Mouse (Mus musculus) T-helper 1 cell (primary cell): ENCODE measurements around the gene Rtn4rl1.

Source experiments
- in situ Hi-C: fragments of 300-600 bp; cut with MboI, MseI; formaldehyde crosslinking; loops from one replicate; pipeline ENCODE4 v1.15.1; 2025; ENCODE audit warnings: high pct_unique_total_duplicates

The Rtn4rl1 gene

DNA sequence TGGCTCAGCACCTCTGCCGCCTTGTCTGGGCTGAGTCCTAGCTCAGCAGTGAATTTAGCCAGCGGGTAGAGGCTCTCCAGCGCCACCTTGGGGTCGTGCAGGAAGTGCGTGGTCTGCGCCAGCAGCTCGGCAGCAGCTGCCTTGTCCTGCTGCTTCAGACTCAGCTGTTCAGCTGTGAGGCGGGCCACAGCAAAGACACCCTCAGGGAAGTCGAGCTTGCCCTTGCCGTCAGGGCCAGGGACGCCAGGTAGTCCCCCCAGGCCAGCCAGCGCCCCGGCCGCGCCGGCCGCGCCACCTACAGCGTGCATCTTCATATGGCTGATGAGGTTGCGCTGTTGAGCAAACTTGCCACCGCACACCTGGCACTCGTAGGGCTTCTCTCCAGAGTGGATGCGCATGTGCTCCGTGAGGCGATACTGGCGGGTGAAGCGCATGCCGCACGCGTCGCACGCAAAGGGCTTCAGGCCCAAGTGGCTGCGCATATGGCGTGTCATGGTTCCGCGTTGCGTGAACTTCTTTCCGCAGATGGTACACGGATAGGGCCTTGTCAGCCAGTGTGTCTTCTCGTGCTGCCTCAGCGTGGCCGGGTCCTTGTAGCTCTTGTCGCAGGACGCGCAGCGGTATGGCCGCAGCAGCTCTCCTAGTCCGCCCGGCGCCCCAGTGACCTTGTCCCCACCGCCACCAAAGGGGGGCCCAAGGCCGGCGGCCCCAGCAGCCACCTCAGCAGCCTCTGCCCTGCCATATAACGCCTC is 28.0 kb upstream of the Rtn4rl1 start:
- in situ Hi-C loops: no loop called here

DNA sequence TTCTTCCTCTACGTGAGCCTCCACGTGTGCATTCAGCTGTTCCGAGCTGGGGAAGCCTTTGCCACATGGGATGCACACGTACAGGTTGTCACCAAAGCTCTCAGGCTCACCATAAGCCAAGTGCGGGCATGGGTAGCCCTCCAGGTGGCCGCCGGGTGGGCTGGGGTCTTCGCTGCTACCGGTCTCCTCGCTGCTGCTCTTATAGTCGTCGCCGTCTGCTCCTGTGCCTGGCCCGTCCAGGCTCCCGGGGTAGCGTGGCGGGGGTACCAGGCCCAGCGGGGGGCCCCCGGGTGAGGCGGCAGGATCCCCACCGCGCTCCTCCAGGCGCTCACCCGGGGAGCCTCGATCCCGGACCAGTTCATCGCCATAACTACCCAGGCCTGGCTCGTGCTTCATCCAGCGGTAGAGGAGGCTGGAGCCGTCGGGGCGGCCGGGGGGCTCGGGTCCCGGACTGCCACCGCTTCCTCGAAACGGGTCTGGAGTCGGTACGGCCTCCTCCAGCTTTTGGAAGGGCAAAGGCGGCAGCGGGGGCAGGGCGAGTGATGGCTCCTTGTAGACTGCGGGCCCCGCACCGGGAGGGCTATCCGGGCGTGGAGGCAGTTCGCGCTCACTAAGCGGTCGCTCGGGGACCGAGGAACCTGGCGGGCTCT is 27.3 kb upstream of the Rtn4rl1 start:
- in situ Hi-C loops: no loop called here

DNA sequence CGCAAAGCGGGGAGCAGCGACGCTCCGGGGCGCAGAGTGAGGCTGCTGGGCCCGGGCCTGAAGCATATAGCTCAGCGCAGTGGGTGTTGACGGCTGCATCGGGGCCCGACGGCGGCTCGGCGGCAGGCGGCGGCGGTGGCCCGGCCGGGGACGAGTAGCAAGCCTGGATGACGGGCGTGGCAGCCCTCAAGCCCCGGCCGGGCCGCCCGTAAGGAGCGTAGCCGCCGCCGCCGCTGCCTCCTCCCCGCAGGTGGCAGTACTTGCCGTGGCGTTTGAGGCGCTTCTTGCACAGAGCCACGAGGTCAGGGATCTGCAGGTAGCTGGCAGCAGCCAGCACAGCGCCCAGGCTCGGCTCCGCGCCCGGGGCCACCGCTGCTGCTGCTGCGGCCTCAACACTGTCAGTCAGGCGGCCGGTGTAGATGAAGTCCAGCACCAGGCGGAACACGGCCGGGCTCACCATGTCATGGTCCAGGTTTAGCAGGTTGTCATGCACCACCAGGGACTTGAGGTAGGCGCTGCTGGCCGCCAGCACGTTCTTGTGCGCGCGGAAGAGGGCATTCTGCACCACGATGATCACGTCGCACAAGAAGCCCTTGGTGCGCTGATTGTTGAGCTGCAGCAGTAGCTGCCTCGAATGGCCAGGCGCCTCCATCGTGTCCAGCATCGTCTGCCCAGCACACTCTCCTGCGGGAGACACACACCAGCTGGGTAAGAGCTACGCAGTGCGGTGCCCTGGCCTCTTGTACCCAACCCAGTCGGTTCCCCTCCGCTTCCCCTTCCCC is 26.5 kb upstream of the Rtn4rl1 start:
- in situ Hi-C loops: no loop called here

DNA sequence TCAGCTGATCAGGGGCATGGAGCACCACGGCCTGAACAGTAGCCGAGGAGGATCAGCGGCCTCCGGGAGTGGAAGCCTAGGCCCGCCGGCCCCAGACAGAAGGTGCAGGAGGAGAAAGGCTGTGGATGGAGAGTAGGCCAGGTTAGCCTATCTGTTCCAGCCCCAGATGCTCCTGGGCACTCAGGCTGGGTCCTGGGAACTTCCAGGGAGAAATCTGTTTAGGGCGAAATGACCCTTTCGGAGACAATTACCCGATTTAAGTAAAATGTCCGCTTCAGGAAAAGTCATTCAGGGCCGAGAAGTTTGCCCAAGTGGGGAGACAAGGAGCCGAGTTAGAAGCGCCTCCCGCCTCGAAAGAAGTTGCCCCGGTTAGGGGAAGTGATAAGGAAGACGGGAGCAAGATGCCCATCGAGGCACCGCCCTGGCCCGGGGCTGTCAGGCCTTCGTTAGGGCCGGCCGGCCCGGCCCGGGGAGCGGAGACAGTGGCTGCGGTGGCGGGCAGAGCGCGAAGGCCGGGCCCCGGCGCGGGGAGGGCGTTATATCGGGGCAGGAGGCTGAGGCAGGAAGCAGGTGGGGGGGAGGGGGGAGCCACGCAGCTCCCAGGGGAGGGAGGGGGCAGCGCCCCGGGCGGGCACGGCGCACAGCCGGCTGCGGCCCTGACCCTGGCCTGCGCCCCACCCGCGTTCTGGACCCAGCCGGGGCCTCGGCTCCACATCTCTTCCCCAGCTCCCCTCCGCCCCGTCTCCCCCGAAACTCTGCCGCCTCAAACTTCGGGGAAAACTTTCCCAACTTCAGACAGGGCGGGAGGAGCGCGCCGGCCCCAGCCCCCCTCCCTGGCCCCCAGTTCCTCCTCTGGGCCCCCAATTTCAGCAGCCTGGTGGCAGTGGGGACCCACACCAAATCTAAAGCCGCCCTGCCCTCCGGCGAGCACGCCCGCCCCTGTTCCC is 25.7 kb upstream of the Rtn4rl1 start:
- in situ Hi-C loops: no loop called here

DNA sequence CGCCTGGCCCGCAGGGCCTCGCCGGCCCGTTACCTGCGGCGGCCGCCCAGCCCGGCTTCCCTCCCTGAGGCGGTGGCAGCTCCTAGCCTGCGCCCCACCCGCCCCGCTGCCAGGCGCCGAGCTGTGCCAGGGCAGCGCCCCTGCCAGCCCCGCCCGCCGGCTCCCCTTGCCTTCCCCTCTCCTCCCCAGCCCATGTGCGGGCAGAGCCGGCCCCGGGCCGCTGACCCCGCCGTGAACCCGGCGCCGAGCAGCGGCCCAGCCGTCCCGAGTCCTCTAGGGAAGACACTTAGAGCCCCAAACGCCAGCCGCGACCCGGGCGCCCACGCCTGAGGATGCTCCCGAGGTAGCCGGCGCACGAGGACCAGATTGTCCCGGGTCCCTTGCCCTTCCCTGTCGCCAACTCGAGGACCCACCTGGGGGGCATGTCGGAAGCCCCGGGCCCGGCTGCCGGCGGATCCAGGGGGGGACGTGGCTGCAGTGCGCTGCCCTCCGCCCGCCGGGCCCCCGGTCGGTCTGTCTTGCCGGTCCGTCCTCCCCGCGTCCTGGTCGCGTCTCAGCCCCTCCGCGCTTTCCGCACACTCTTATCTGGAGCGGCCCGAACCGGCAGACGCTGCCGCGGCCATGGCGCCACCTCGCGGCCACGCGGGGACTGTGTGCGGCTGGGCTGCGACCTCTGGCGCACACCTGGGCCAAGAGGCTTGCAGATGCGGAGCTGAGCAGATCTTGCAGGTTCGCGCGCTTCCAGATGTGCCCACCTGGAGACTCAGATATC is 24.8 kb upstream of the Rtn4rl1 start:
- in situ Hi-C loops: no loop called here

DNA sequence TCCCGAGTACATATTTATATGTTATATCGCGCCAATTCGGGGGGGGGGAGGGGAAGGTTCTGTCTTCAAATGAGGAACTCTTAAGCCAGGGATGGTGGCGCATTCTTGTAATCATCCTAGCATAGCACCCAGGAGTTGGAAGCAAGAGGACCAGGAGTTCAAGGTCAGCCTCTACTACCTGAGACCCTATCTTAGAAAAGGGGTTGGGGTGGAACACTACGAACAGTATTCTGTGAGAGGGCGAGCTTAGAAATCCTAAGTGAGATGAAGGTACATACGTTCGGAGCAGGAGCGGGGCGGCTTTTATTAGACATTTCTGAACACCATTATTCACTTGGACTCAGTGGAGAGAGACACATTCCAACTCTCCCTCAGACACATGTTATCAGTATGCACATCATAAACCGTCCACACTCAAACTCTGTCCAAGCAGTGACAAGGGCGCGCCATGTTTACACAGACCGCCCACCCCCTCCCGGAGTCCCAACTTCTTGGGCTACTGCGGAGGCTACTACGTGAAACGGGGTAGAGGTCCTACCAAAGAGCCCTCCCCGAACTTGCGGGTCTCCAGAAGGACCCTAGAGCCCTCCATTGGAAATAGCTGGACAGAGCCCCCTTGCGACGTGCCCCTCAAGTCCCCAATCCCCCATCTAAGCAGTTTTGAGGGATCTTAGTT is 24.0 kb upstream of the Rtn4rl1 start, which contains the start of gene Hic1:
Gene Hic1, minus strand, starts transcription at position 115 of the 676 bp plus-strand sequence.
- in situ Hi-C loops: loop anchor here (5.0 kb wide), 1 partner anchor 332 kb away; no protein-coding TSS in a partner anchor

DNA sequence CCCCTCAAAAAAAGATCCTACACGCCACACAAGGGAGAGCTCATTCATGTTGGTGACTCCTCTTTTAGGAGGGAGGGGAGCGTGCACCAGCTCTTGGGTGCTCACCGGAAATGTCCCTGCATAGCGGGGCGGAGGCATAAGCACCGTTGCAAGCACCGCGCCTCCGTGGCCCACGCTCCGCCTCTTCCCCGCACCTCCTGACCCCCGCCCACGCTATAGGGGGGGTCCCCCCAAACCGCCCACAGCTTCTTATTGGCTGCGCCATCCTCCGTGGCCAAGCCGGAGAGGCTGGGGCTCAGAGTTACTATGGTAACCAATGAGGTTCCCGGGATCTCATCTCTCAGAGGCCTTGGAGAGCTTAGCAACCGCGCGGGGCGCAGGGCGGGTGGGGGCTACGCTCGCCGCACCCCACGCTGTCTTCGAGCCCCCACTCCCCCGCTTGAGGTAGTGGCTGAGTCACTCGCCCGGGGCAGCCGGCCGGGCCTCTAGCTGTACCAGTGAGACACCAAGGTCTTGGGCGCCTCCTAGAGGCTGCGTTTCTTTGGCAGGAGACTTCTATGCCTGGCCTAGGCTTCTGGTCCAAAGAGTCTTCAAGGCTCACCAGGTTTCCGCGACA is 23.3 kb upstream of the Rtn4rl1 start:
- in situ Hi-C loops: loop anchor here (5.0 kb wide), 1 partner anchor 333 kb away; no protein-coding TSS in a partner anchor

DNA sequence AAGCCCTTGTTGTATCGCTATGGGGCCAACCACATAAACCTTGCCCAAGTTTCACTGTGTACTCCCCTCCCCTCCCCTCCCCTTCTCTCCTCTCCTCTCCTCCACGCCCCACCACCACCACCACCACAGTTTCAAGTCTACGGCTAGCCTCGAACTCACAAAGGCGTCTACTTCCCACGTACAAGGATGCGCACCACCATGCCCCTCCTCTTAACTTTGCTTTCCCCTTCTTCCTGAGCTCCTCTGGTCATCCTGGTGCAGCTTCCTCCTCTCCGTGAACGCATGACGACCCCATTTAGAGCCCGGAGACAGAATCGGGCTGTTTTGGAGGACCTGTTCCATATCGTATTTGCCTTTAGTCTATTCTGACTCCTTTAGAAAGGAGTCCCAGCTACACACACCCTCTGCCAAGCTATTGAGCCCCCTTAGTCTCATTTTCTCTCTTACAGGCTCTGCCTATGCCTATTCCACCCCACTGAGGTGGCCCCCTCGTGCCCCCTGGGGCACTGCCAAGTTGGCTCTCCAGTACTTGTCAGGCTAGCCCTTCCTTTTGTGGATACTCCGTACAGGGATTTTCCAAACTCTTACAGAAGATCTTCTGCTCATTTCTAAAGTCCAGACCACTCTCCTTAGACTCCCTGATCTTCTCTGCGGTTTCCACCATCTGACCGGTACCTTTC is 22.3 kb upstream of the Rtn4rl1 start:
- in situ Hi-C loops: loop anchor here (5.0 kb wide), 1 partner anchor 334 kb away; no protein-coding TSS in a partner anchor

DNA sequence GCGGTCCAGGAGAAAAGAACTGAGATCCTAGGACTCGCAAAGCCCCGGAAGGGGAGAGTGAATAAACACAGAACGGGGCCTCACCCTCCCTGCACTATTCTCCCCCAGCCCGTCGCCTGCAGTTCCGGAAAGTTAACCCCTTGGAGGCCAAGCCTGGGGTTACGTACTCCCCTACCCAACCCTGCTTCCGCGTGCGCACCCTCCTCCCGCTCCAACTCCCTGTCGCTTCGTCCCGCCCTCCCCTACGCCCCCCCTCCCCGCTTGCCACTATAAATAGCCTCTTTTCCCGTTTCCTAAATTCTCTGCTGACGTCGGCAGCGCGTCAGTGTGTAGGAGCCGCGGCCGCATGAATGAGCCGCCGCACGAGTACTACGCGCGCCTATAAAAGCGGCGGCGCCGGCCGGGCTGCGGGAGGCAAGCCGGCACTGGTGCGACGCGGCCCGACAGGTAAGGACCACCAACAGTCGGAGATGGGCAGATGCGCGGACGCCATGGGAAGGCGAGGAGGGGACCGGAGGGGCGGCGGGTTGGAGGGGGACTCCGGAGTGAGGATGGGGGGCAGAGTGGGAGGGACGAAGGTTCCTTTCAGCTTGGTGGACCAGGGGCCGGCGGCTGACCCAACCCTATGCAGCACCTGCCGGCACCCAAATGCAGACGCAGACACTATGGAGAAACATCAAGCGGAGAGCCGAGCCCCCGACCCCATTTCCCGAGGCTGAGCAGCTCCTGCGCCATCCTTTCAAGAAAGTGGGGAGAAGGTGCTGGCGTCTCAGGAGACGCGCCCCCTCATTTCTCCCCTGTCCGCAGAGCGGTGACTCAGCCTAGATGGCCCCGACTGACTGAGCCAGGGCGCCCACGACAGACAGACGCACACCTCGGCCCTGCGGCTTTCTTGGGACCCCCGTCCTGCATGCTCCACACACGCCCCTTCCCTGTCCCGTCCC is 21.2 kb upstream of the Rtn4rl1 start:
- in situ Hi-C loops: loop anchor here (5.0 kb wide), 1 partner anchor 335 kb away; no protein-coding TSS in a partner anchor

DNA sequence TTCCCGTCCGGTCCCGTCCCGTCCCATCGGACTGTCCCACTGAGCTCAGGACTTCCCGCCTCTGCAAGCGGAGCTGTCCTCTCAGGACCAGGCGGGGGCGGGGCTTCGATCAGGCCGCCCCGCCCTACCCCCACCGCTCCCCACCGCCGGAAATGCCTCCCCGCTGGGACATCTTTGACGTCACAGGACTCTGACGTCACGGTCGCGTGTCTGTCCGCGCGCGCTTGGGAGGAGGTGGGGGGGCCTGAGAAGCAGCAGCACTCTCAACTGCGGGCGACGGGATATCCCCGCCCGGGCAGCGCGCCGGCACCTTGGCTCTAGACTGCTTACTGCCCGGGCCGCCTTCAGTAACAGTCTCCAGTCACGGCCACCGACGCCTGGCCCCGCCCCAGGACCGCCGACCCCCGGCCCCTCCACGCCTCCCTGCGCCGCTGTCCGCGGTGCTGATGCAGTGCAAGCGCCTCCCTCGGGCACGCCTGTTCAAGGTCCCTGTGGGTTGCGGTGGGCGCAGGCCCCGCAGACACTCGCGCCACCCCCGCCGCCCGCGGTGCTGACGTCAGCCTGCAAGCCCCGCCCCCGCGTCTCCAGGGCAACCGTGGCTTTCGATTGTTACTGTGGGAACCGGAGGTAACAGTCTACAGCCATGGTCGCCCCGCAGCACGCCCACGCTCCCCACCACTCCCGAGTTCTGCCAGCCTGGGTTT is 20.3 kb upstream of the Rtn4rl1 start:
- in situ Hi-C loops: loop anchor here (5.0 kb wide), 1 partner anchor 336 kb away; no protein-coding TSS in a partner anchor

DNA sequence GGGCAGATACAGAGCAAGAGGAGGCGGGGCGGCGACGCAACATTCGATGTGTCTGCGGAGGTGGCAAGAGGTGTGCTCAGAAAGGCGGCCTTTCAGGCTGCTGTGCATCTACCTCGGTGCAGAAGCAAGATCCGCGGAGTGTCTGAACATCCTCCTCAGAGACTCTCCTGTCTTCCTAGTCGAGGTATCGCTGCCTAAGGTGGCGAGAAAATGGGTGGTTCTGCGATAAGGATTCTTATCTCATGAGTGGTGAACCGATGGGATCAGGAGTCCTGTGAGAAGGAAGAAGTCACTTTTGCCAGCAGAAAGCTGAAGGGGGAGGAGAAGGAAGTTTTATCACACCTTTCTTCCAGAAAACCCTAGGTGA is 19.8 kb upstream of the Rtn4rl1 start:
- in situ Hi-C loops: loop anchor here (5.0 kb wide), 1 partner anchor 336 kb away; no protein-coding TSS in a partner anchor

DNA sequence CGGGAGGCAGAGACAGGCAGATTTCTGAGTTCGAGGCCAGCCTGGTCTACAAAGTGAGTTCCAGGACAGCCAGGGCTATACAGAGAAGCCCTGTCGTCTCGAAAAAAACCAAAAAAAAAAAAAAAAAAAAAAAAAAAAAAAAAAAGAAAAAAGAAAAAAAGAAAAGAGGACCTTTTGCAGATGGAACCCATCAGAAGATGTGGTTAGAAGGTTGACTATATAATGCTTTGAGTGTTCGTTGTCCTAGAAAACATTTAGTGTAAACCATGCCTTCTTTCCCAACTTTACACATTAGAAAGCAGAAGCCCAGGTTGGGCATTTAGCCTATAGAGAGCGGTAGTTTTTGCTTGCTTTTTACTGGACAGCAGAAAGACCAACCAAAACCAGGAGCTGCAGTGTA is 19.0 kb upstream of the Rtn4rl1 start:
- in situ Hi-C loops: loop anchor here (5.0 kb wide), 1 partner anchor 337 kb away; no protein-coding TSS in a partner anchor

DNA sequence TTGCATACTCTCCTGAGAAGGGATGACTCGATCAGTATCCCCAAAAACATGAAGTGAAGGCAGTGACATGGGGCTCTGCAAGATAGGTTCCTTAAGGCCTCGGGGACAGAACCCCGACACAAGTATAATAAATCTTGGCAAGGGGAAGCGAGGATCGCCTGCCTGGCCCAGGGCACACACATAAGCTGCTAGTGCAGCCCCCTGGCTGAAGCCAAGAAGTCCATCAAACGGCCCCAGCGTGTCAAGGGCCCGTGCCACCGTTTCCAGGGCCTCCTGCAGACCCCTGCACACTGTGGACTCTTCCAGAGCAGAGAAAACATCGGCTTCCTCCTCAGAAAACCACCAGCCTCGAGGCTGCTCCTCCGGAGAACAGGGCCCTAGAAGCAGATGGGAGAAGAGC is 15.6 kb upstream of the Rtn4rl1 start:
- in situ Hi-C loops: no loop called here

DNA sequence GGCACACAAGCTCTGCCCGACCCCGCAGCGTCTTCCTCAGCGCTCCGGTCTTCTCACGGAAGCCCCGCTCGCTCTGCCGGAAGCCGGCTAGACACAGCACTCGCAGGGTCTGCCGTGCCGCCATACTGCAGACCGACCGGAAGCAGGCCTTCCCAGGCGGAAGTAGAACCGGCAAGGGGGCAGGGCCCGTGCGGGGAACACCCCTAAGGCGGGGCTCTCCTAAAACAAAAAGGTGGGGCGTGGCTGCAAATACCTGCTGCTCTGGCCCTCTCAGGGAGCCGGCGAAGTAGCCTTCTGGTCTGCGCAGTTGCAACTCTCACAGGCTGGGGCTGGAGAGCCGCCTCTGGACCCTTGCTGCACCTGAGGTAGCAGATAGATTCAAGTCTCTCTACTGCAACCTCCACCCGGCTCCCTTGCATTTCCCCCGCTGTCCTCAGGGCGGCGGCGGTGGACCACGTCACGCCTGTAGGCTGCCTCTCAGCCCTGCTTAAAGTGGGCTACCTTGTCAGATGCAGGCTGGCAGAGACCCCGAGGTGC is 14.8 kb upstream of the Rtn4rl1 start, which contains the start of gene Ovca2:
Gene Ovca2, minus strand, starts transcription at position 164 of the 537 bp plus-strand sequence.
- in situ Hi-C loops: no loop called here

DNA sequence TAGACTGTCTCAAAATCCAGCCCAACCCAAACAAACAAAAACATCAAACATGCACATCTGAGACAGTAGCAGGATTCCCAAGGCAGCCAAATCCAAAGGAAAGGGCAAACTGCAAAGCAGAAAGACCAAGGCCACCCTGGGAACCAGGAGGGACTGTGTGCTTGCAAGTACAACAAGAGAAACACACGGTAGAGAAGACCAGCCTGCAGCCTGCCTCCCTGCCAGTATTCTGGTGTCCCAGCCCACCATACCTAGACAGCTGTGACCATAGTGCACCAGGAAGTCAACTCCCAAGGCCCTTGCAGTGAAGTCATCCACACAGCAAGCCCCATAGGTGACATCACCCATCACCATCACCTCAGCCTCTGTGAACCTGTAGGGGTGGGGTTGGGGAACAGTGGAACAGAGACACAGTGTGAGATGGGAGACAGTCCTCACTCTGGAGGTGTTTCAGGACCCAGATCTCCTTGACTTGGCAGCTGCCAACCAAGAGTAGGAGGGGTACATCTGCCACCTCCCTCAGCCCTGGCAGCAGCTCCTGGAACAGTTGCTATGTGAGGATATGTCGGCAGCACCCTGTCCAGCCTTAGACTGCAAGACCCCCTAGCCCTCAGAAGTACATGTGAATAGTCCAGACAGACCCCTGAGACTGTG is 9.5 kb upstream of the Rtn4rl1 start:
- in situ Hi-C loops: no loop called here

DNA sequence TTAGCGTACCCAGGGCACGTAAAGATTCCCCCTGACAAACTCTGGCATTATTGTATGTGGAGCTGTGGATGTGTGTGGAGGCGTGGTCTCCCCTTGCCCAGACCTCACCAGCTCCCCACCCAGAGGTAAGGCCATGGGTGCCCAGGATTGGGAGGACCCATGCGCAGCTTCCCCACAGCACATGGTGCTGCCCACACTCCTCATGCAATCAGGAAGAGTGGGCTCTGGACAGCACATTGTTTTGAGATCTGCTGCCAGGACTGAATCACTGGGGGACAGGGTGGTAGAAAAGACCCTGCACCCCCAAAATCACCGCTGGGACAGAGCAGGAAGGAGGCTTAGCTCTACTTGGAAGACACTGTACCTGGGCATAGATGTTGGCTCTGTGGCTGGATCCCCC is 9.0 kb upstream of the Rtn4rl1 start:
- in situ Hi-C loops: no loop called here
